Mouse (Mus musculus) MEL (cell line): ENCODE data around the gene Pex10. TPM values are rescaled to one million over a fixed set of nuclear protein-coding genes. Genes with fewer than 3 reads are reported as not detected.

ENCODE experiments used
- DNase-seq: peaks from one replicate; pipeline ENCODE4 v3.0.0; 2011; ENCODE audit warnings: low read depth, low spot score
- H3K27ac ChIP-seq: 2 replicates; pipeline ENCODE4 v1.5.1; 2012; ENCODE audit warnings: low read depth, mild to moderate bottlenecking, control low read depth, low read length, moderate library complexity; ENCODE audit not compliant: control insufficient read depth
- H3K27me3 ChIP-seq, 2 experiments: fragments of 150-350 bp in 1 of 2; sonication (generic) in 1 of 2; 2 replicates each; pipeline ENCODE4 v1.6.1; 2012; ENCODE audit warnings: low read length in 2 of 2, mild to moderate bottlenecking in 2 of 2, improper control_type of control experiment in 1 of 2, moderate library complexity in 1 of 2; ENCODE audit not compliant: insufficient read depth in 2 of 2, control insufficient read depth in 1 of 2
- H3K36me3 ChIP-seq, 2 experiments: 2 replicates each; pipeline ENCODE4 v1.6.1; 2012 to 2014; ENCODE audit warnings: low read length in 2 of 2, improper control_type of control experiment in 1 of 2, inconsistent platforms in 1 of 2, mild to moderate bottlenecking in 1 of 2; ENCODE audit not compliant: insufficient read depth in 2 of 2, control insufficient read depth in 1 of 2
- H3K4me1 ChIP-seq, 2 experiments: fragments of 150-350 bp in 1 of 2; sonication (generic) in 1 of 2; 2 replicates each; pipeline ENCODE4 v1.6.1; 2012; ENCODE audit warnings: low read length in 2 of 2, improper control_type of control experiment in 1 of 2, mild to moderate bottlenecking in 1 of 2; ENCODE audit not compliant: insufficient read depth in 2 of 2, control insufficient read depth in 1 of 2
- H3K4me3 ChIP-seq, 2 experiments: fragments of 150-350 bp in 1 of 2; sonication (generic) in 1 of 2; 2 replicates each; pipeline ENCODE4 v1.5.1; 2012; ENCODE audit warnings: low read depth in 2 of 2, low read length in 2 of 2, mild to moderate bottlenecking in 2 of 2, moderate library complexity in 2 of 2, control low read depth in 1 of 2, improper control_type of control experiment in 1 of 2; ENCODE audit not compliant: control insufficient read depth in 1 of 2, insufficient read depth in 1 of 2
- H3K79me2 ChIP-seq: 2 replicates; pipeline ENCODE4 v1.6.1; 2012; ENCODE audit warnings: mild to moderate bottlenecking, low read length, moderate library complexity; ENCODE audit not compliant: control insufficient read depth, poor library complexity, insufficient read depth
- H3K9ac ChIP-seq: 2 replicates; pipeline ENCODE4 v1.6.1; 2012; ENCODE audit warnings: low read depth, mild to moderate bottlenecking, control low read depth, low read length, moderate library complexity; ENCODE audit not compliant: control insufficient read depth, poor library complexity, severe bottlenecking
- H3K9me3 ChIP-seq: fragments of 150-350 bp; sonication (generic); replicated peaks from 2 replicates; pipeline ENCODE4 v1.6.1; 2012; ENCODE audit warnings: mild to moderate bottlenecking, low read length, improper control_type of control experiment, moderate library complexity; ENCODE audit not compliant: insufficient read depth
- BHLHE40 ChIP-seq: IDR thresholded peaks from 2 replicates; pipeline ENCODE4 v1.6.1; 2012; ENCODE audit warnings: low read depth, mild to moderate bottlenecking, inconsistent platforms, low read length, improper control_type of control experiment, borderline replicate concordance
- CHD2 ChIP-seq: IDR thresholded peaks from 2 replicates; pipeline ENCODE4 v1.6.1; 2011; ENCODE audit warnings: low read length, improper control_type of control experiment
- CTCF ChIP-seq, 3 experiments: IDR thresholded peaks in 2 of 3; conservative IDR thresholded peaks in 1 of 3; 2 replicates each; pipeline ENCODE4 v1.5.1; 2011 to 2012; ENCODE audit warnings: low read length in 3 of 3, low read depth in 2 of 3, mild to moderate bottlenecking in 2 of 3, improper control_type of control experiment in 1 of 3, inconsistent platforms in 1 of 3, mixed read lengths in 1 of 3, moderate library complexity in 1 of 3; ENCODE audit not compliant: control insufficient read depth in 1 of 3, insufficient read depth in 1 of 3, poor library complexity in 1 of 3, severe bottlenecking in 1 of 3
- ELF1 ChIP-seq: IDR thresholded peaks from 2 replicates; pipeline ENCODE4 v1.6.1; 2014; ENCODE audit warnings: low read depth, mild to moderate bottlenecking, inconsistent platforms, low read length, improper control_type of control experiment, moderate library complexity
- ETS1 ChIP-seq: IDR thresholded peaks from 2 replicates; pipeline ENCODE4 v1.6.1; 2012; ENCODE audit warnings: low read depth, mild to moderate bottlenecking, inconsistent platforms, low read length, improper control_type of control experiment, moderate library complexity
- GABPA ChIP-seq: IDR thresholded peaks from 2 replicates; pipeline ENCODE4 v1.6.1; 2012; ENCODE audit warnings: low read depth, mild to moderate bottlenecking, inconsistent platforms, low read length, improper control_type of control experiment, moderate library complexity
- GATA1 ChIP-seq: IDR thresholded peaks from 2 replicates; pipeline ENCODE4 v1.6.1; 2011; ENCODE audit warnings: low read depth, low read length, improper control_type of control experiment
- HCFC1 ChIP-seq: IDR thresholded peaks from 2 replicates; pipeline ENCODE4 v1.6.1; 2012; ENCODE audit warnings: low read depth, mild to moderate bottlenecking, inconsistent platforms, low read length, improper control_type of control experiment, moderate library complexity
- JUND ChIP-seq: IDR thresholded peaks from 2 replicates; pipeline ENCODE4 v1.6.1; 2011; ENCODE audit warnings: low read depth, mild to moderate bottlenecking, improper control_type of control experiment, low read length
- MAZ ChIP-seq: IDR thresholded peaks from 2 replicates; pipeline ENCODE4 v1.6.1; 2012; ENCODE audit warnings: low read depth, mild to moderate bottlenecking, inconsistent platforms, low read length, improper control_type of control experiment
- MXI1 ChIP-seq: IDR thresholded peaks from 2 replicates; pipeline ENCODE4 v1.6.1; 2011; ENCODE audit warnings: mild to moderate bottlenecking, low read depth, low read length, improper control_type of control experiment
- NELFE ChIP-seq: IDR thresholded peaks from 2 replicates; pipeline ENCODE4 v1.6.1; 2011; ENCODE audit warnings: low read depth, low read length, improper control_type of control experiment
- RCOR1 ChIP-seq: IDR thresholded peaks from 2 replicates; pipeline ENCODE4 v1.6.1; 2012; ENCODE audit warnings: low read depth, mild to moderate bottlenecking, inconsistent platforms, low read length, improper control_type of control experiment
- SMC3 ChIP-seq: IDR thresholded peaks from 2 replicates; pipeline ENCODE4 v1.6.1; 2011; ENCODE audit warnings: low read depth, low read length, improper control_type of control experiment
- TBP ChIP-seq: IDR thresholded peaks from 2 replicates; pipeline ENCODE4 v1.8.0; 2011; ENCODE audit warnings: low read depth, low read length, improper control_type of control experiment
- ZC3H11A ChIP-seq: IDR thresholded peaks from 2 replicates; pipeline ENCODE4 v1.6.1; 2012; ENCODE audit warnings: low read depth, mild to moderate bottlenecking, inconsistent platforms, low read length, improper control_type of control experiment
- ZKSCAN1 ChIP-seq: IDR thresholded peaks from 2 replicates; pipeline ENCODE4 v1.6.1; 2012; ENCODE audit warnings: low read depth, mild to moderate bottlenecking, inconsistent platforms, low read length, improper control_type of control experiment, moderate library complexity
- ZMIZ1 ChIP-seq: IDR thresholded peaks from 2 replicates; pipeline ENCODE4 v1.6.1; 2012; ENCODE audit warnings: low read depth, mild to moderate bottlenecking, inconsistent platforms, low read length, improper control_type of control experiment, moderate library complexity
- ZNF384 ChIP-seq: IDR thresholded peaks from 2 replicates; pipeline ENCODE4 v1.6.1; 2012; ENCODE audit warnings: low read depth, mild to moderate bottlenecking, inconsistent platforms, low read length, improper control_type of control experiment
- polyA plus RNA-seq, 2 experiments: library from polyadenylated mRNA; stranded (reverse) in 1 of 2; unstranded in 1 of 2; fragments of >175 nt in 1 of 2; fragments of >200 nt in 1 of 2; gene quantifications; 2 replicates each; pipeline versions ENCODE4 v1.2.1 to v1.2.4; 2012; ENCODE audit warnings: low replicate concordance in 2 of 2, low read depth in 1 of 2; ENCODE audit not compliant: insufficient read length in 2 of 2, insufficient read depth in 1 of 2, missing spikeins in 1 of 2
- total RNA-seq: library from RNA; depleted of rRNA; stranded (reverse); fragments of 300-350 nt; gene quantifications from 2 replicates; pipeline ENCODE4 v1.2.3, GENCODE M21; 2012

Gene Pex10
- total and polyA plus RNA-seq, 3 experiments: 15.8 to 21.8 TPM; not detected in 1

DNA sequence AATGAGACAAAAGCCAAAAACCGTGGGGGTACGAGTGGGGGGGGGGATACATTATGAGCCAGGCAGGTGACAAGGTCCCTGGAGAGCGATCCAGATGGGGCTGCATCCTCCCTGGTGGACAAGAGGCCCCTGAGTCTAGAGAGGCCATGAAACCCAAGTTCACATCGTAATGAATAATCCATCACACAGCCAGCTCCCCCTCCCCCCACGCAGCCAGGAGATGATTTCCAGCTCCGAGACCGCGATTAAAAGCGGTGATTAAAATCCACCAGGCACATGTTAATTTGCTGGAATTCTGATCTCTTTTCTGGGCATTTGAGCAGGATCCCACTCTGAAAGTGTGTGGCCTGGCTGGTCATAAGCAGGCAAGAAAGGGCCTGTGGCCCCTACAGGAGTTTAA is 46.0 kb upstream of the Pex10 start:
- Histone ChIP-seq H3K9me3 (no peaks in the 10 kb centered on the region), H3K4me3 (no peak overlapping the region), H3K27me3 (no peaks in the 10 kb centered on the region), H3K9ac (no peak overlapping the region), H3K79me2 (no peaks in the 10 kb centered on the region), H3K36me3 (no peaks in the 10 kb centered on the region), H3K27ac (no peak overlapping the region), H3K4me1 (no peaks in the 10 kb centered on the region)
- TF ChIP-seq JUND (no peak), MXI1 (no peak), TBP (no peak), GABPA (no peak), ETS1 (no peak), RCOR1 (no peak), GATA1 (no peak), NELFE (no peak), ZNF384 (no peak), MAZ (no peak), ZKSCAN1 (no peak), SMC3 (no peak), CTCF (IDR thresholded peaks at IDR 0.05 in 2 of 3, conservative IDR thresholded peaks at IDR 0.05 in 1 of 3; ENCODE audit: control insufficient read depth in 1 of 3, insufficient read depth in 1 of 3, low read depth in 2 of 3, low read length in 3 of 3, poor library complexity in 1 of 3, severe bottlenecking in 1 of 3) (no peak), CHD2 (no peak), HCFC1 (no peak), BHLHE40 (no peak)
- DNase-seq: no peak

DNA sequence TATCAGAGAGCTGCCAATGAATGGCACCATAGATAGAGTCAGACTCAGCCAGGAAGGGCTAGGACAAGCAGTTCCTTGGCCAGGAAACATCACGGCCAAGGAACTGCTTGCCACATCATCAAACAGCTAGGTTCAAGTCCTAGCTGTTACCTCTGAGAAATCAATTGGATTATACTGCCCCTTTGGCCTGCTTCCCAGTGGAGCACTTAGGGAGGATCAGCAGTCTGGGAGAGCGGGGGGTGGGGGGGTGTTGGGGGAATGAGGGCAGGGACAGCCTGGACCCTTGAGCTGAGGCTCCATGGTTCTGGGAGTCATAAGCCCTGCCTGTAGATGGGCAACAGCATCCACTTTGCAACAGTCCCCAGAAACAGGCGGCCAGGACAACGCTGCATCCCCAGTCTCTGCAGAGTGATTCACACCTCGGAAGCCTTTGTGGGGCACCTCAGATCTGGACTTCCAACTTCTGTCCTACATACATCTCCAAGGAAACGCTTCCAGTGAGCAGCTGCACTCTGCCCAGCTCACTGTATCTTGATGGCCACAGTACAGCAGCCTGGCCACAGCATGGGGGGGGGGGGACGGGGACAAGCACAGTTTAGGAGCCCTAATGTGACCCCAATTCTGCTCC is 44.5 kb upstream of the Pex10 start:
- Histone ChIP-seq H3K79me2 (no peaks in the 10 kb centered on the region), H3K4me3 (no peak overlapping the region), H3K9ac (no peak overlapping the region), H3K27me3 (no peaks in the 10 kb centered on the region), H3K4me1 (no peaks in the 10 kb centered on the region), H3K36me3 (no peaks in the 10 kb centered on the region), H3K27ac (no peak overlapping the region), H3K9me3 (no peaks in the 10 kb centered on the region)
- DNase-seq: no peak
- no peak for TF ChIP-seq GATA1
- no peak for TF ChIP-seq ELF1
- no peak for TF ChIP-seq ZMIZ1
- TF ChIP-seq RCOR1: no peak
- TF ChIP-seq ZC3H11A: no peak
